Mouse (Mus musculus): ENCODE measurements around the gene Pros1.

Pros1 gene

GRCm38 (mm10) chr16:62854191-62855068, at the start of gene Pros1:
Pros1 (plus strand) TSS chr16:62854307.
- peak; percentile 57 for DNase-seq (ENCODE audit: low spot score)

GRCm38 (mm10) chr16:62804621-62805020, 49.5 kb upstream of the Pros1 start:
- DNase-seq (ENCODE audit: low spot score): no peak

GRCm38 (mm10) chr16:62807249-62807979, 46.7 kb upstream of the Pros1 start:
- DNase-seq (ENCODE audit: low spot score): no peak

GRCm38 (mm10) chr16:62810855-62811254, 43.3 kb upstream of the Pros1 start:
- no peak for DNase-seq (ENCODE audit: low spot score)

- no peak for DNase-seq (ENCODE audit: low spot score)
These were observed 40.3 kb upstream of the Pros1 start for GRCm38 (mm10) chr16:62813790-62814189.

- peak; percentile 61 for DNase-seq (ENCODE audit: low spot score)
These were observed 39.6 kb upstream of the Pros1 start, which contains the start of gene Stx19 for GRCm38 (mm10) chr16:62814491-62814890. Stx19 (plus strand) TSS chr16:62814676.

- DNase-seq (ENCODE audit: low spot score): no peak
These were observed 31.6 kb upstream of the Pros1 start for GRCm38 (mm10) chr16:62822472-62822871.

GRCm38 (mm10) chr16:62826156-62827001, 27.7 kb upstream of the Pros1 start:
- DNase-seq (ENCODE audit: low spot score): no peak

GRCm38 (mm10) chr16:62832027-62832426, 22.1 kb upstream of the Pros1 start:
- DNase-seq (ENCODE audit: low spot score): no peak

- peak; percentile 27 for DNase-seq (ENCODE audit: low spot score)
These were observed 21.6 kb upstream of the Pros1 start for GRCm38 (mm10) chr16:62832481-62832880.

GRCm38 (mm10) chr16:62834016-62834735, 19.9 kb upstream of the Pros1 start:
- no peak for DNase-seq (ENCODE audit: low spot score)

GRCm38 (mm10) chr16:62845341-62845740, 8.8 kb upstream of the Pros1 start:
- DNase-seq (ENCODE audit: low spot score): no peak

- peak; percentile 93 for DNase-seq (ENCODE audit: low spot score)
These were observed 7.4 kb upstream of the Pros1 start, which contains the start of gene Arl13b for GRCm38 (mm10) chr16:62846498-62847312. Arl13b (minus strand) TSS chr16:62847040.

- DNase-seq (ENCODE audit: low spot score): no peak
These were observed 1.4 kb upstream of the Pros1 start for GRCm38 (mm10) chr16:62852464-62853252.

GRCm38 (mm10) chr16:62853611-62854126, 438 bp upstream of the Pros1 start:
- DNase-seq (ENCODE audit: low spot score): no peak

GRCm38 (mm10) chr16:62855385-62855784, 1.3 kb downstream of the Pros1 start:
- no peak for DNase-seq (ENCODE audit: low spot score)

GRCm38 (mm10) chr16:62856273-62856672, 2.2 kb downstream of the Pros1 start:
- no peak for DNase-seq (ENCODE audit: low spot score)

- DNase-seq (ENCODE audit: low spot score): no peak
These were observed 3.4 kb downstream of the Pros1 start for GRCm38 (mm10) chr16:62857498-62857897.

- DNase-seq (ENCODE audit: low spot score): no peak
These were observed 3.9 kb downstream of the Pros1 start for GRCm38 (mm10) chr16:62858018-62858417.
